Mouse (Mus musculus) cerebellum, adult 9-10 months (tissue): Measurements from ENCODE around the gene Gimap1.

ENCODE experiments used
- DNase-seq: peaks from one replicate; pipeline ENCODE4 v3.0.0; 2022

The Gimap1 gene

DNA sequence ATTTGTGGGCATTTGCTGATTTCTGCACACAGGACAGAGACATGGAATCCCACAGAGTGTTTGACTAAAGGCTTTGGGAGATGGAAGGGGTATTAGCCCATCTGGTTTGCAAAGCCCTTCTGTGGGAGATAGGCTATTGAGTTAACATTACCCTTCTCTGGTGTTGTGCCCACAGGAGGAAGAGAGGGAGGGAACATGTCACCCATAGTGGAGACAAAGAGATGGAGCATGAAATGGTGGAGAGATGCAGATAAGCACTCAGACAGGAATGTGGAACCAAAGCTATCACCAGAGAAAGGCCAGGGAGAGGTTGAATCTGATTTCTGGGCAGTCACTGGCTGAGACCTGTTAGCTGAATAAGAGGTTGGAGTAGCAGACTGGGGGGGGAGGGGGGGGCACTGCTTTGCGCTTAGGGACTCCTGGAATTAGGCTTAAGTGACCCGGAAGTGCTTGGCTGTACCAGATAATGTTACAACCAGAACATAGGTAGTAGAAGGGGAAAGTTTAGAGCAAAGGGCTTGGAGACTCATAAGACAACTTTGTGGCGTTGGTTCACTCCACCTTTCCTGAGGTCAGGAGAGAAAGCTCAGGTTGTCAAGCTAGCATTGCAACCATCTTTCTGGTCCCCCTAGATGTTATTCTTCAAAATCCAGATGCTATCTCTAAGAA is 1.8 kb downstream of the Gimap1 start:
- no peak for DNase-seq

DNA sequence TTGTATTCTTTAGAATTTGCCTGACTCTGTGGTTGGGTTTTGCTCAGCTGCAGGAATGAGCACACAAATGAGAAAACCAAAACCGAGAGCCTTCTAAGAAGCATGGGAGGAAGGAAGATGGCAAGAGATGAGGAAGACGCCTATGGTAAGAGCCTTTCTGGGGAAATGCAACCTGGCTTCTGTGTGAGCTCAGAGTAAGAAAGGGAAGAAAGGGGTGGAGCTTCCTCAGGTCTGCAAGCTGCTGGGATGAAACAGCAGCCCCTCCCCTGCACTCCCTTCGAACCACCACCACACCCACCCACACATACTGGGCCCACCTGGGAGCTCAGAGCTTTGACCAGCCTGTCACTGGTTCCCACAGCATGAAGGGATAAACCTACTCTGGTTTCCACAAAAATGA is 2.4 kb downstream of the Gimap1 start:
- DNase-seq, result no peak

DNA sequence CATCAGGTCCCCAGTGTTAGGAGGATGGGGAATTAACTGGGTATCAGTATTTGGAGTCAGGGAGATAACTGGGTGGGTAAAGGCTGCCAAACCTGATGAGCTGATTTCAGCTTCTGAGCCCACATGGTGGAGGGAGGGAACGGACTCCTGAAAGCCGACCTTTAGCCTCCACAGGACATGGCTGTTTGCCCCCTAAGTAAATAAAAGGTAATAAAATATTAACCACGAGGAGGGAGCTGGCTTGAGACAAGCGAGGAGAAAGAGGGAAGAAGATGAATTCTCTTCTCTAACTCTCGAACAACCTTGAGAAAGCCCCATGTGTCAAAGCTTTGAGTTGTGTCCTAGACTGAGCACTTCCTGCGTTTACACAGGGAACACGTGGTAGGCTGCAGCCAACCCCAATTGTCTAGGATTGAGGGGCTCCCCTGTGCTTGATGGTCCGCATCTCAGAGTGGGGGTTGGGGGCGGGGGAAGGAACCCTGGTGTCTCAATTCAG is 2.9 kb downstream of the Gimap1 start:
- no peak for DNase-seq

DNA sequence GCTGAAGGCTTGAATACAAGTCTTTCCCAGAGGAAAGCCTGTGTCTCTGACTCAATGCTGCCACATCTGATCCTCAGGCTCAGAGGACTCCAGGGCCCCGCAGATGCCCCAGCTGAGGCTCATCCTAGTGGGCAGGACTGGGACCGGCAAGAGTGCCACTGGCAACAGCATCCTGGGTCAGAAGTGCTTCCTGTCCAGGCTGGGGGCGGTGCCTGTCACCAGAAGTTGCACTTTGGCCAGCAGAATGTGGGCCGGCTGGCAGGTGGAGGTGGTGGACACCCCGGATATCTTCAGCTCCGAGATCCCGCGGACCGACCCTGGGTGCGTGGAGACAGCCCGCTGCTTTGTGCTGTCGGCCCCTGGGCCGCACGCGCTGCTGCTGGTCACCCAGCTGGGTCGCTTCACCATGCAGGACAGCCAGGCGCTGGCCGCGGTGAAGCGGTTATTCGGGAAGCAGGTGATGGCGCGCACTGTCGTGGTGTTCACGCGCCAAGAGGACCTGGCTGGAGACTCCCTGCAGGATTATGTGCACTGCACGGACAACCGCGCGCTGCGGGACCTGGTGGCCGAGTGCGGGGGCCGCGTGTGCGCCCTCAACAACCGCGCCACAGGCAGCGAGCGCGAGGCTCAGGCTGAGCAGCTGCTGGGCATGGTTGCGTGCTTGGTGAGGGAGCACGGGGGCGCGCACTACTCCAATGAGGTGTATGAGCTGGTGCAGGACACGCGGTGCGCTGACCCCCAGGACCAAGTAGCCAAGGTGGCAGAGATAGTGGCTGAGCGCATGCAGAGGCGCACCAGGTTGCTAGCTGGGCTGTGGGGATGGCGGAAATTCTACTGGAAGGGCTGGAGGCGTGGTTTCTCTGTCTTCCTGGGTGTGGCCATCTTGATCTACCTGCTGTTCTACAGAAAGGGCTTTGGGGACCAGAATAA is 3.8 kb downstream of the Gimap1 start:
- DNase-seq, result no peak

DNA sequence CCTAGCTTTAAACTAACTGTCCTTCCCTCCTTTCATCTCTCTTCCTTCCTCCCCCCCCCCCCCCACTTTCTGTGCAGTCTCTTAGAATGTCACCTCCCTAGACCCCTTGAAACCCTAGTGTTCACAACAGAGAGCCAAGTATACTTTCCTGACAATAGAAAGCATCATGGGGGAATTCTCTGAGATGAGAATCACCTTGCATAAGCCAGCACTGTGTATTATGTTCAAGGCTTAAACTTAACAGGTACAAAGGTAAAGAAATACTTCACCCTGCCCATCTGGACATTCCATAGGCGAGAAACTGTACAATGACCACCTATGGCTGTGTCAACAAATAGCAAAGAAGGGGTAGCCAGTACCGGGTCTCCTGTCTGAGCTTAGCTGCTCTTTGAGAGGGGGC is 6.6 kb downstream of the Gimap1 start:
- DNase-seq, result no peak

DNA sequence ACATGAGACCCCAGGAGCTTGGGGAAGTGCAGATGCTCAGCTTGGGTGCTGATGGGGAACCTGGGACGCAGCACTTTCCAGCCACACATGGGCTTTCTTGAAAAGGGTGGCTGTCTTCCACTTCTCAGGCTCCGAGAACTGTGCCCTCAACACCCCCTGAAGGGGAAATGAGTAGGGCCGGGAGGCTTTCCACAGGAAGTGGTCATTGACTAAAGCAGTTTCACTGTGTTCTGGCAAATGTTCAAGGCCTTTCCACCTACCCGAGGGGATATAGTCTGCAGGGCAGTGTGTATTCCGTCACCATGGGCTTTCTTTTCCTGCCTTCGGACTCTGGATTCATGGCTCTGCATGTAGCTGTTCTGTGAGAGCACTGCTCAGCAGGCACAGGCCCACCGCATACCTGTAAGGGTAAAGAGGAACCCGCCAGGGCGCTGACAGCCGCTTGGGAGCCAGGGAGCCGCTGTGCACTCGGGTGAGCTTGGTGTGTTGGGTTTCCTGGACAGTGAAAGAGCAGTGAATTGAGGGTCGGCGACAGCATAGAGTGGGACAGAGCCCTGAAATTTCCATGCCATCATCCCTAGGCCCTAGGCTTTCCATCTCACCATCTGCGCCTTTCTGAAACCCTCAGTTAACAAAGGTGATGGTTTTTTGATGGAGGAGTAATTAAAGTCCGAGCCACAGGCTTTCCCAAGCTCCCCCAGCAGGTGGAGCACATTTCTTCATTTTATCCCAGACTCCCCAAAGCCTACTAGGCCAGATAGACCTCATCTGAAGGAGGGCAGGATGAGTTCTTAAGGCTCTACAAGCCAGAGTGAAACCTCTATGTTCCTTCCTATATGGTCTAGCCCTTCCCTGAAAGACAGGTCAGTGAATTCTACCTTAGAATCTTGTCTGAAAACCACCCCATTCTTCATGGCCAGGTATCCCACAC is 7.4 kb downstream of the Gimap1 start, which contains the start of gene Gimap5:
Gene Gimap5, plus strand, starts transcription at position 239 of the 931 bp plus-strand sequence.
- DNase-seq, result no peak

DNA sequence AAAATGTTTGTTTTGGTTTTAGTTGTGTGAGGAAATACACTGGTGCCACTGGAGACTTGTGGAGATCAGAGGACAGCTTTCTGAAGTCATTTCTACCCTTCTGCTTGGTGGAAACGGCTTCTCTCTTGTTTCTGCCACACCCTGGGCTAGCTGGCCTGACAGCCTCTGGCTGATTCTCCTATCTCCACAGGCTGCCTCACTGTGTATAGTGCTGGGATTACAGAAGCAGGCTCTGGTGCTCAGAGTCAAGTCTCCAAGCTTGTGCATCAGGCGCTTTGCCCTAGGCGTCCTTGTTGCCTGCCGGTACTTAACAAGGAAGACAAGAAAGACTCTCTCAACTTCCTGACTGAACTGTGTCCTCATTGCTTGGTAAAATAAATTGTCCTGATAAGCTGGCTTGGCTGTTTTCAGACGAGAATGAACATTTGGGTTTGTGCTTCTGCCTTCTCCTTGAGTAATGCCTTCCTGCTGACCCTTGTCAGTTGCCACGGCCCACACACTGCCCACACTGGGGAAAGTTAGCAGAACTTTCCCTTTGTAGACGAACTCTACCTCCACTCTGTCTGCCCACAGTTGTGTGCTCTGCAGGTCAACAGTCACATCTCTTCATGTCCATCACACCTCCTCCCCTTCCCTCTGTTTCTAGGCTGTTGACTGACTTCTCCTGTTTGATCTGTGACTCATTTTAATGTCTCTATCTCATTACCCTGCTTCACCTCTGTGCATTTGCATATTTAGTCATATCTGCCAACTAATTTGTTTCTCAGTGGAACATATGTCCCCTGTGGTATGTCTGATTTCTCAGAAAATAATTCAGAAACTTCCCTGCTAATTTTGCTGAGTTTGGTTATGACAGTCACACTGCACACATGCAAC is 8.5 kb downstream of the Gimap1 start:
- DNase-seq, result no peak

DNA sequence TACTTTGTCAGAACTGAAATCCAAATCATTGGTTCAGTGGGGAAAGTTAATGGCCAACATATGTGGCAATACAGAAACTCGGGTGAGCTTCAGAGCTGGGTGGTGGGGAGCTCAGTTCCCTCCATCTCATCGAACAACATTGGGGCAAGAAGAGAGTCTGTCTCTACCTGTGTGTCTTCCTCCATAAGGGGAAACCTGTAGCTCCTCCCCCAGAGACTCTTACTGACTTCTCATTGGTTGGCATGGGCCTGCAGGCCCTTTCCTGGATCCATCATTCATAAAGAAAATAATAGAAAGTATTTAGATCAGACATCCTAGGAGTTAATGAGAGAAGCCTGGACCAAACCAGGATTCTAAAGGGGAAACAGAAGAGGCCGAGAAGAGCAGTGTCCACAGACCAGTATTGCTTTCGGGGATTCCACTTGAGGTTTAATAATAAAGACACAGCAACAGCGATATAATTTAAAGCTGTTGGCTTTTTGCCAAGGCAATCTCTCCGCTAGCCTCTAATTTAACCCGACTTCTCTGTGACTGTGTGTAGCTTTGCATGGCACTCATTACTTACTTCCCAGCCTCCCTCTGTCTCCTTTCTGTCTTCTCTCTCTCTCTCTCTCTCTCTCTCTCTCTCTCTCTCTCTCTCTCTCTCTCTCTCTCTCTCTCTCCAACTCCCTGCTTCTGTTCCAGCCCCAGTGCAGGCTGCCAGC is 24.9 kb downstream of the Gimap1 start:
- DNase-seq, result no peak

DNA sequence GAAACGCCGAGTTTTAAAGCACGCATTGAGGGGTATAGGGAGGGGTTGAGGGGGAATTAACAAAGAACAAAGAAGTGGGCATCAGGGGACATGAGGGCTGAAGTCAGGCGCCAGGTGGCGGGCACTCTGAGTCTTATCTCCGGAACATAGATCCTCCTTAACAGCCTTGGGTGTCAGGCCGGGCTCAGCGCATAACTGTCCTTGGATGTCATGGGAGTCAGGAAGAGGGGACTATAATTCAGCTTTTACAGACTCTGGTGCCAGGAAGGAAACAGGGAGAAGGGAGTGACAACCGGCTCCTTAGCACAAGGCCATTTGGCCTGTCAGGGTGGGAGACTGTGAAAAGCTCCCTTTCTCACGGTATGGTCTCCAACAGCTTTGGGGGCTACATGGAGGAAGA is 25.6 kb downstream of the Gimap1 start:
- no peak for DNase-seq

DNA sequence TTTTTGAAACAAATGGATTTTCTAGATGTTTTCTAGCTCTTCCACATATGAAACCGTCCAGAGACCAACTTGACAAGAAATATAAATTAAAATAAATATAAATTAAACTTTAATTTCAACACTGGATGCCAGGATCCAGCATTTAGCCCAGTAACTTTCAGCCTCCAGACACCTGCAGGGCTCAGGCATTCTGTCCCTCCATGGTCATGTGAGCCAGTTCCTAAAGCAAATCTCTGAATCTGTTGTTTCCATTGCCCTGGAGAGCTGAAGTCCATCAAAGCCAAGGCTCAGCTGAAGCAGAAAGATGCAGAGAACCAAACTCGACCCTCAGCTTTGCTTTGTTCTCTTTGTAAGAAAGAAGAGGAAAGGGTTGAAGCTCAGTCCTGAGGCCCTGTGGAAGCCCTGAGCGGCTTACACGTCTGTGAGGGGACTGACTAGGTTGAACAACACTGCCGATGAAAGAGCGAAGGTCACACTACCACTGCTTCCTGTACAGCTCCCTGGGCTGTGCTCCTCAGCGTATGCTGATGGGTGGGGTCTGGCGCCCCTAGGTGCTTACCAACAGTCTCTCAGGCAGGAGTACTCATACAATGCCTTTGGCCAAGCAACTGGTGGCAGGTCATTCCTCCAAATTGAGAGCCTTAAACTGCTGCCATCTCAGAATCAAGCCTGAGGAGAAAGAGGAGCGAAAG is 29.5 kb downstream of the Gimap1 start:
- DNase-seq, result no peak

DNA sequence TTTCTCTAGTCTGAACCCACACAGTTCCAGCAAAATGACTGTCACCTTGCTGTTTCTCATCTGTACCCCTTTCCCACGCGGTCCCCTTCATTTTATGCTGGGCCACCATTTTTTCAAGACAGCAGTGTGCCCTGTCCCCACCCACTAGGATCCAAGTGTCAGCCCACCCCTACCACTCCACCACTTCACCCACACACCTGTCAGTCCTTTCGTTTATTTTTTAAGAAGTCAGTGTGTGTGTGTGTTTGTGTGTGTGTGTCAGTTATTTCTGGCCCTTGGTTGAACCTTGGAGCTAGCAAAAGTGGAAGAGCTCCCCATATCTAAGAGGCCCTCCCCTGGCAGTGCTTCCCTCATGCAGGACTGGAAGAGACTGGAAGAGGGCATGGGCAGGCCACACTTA is 30.1 kb downstream of the Gimap1 start:
- DNase-seq, result no peak

DNA sequence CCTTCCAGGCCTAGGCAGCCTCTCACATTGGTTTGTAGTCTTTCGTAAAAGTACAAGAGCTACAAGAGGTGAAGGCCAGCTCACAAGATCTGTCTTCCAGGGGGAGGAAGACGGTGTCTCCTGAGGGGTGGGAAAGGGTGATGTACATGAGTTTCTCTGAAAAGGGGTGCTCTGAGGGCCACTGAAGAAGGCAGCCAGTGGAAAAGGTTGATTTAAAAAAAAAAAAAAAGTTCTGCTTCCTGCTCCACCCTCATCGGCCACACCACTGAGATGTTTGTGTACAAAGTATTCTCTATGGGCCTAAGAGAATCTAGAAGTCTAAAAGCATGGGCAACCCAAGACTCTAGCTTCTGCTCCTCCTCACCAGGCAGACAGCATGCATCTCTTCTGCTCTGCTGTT is 31.8 kb downstream of the Gimap1 start, which contains the start of gene Gimap3:
Gene Gimap3, minus strand, starts transcription at position 156 of the 400 bp plus-strand sequence.
- no peak for DNase-seq

DNA sequence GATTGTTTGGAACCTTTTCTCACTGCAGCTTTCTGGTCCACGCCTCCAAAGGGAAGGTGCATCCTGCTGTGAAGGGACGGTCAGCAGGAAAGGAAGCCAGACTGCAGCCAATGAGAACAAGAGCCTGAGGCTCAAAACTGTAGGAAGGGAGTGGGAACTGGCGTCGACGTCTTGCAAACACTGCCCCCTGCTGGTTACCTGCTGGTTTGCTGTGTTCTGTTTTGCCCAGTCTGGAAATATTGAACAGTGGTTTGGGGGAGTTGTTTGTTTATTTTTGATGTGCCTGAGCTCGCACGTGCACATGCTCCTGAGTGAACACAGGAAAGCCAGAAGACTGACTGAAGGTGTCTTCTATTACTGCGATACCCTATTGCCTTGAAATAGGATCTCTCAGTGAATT is 33.2 kb downstream of the Gimap1 start:
- peak; percentile 58 for DNase-seq

DNA sequence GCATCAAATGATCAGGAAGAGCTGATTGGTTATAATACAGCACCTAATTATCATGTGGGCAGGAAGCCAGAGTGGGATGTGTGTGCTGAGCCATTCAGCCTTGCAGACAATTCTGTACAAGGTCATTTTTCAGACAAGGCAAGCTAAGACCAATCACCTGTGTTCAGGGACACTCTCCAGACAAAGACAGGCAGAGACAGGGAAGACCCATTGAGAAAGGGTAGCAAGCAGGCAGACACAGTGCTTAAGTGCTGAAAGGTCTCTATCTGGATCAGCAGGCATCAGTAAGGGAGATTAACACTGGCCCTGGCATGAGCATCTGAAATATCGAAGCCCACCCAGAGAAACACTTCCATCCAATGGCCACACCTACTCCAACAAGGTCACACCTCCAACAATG is 45.6 kb downstream of the Gimap1 start:
- no peak for DNase-seq

DNA sequence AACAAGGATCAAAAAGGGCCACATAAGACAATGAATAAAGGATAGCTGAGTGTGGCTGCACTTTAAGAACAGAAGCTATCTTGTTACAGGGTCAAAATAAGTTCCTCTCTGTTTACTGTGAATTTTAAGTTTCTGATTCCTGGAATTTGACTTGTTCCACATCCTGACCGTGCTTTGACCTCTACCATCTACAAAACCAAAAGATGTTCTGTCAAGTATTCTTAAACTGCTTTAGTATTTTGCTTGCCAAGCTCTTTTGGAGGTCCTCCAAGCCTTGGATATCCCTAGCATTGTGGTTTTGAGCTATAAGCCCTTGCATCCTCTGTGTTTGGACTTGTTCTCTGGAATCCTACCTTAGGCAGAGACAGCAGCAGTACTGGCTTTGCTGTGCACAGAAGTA is 46.3 kb downstream of the Gimap1 start:
- DNase-seq, result no peak

DNA sequence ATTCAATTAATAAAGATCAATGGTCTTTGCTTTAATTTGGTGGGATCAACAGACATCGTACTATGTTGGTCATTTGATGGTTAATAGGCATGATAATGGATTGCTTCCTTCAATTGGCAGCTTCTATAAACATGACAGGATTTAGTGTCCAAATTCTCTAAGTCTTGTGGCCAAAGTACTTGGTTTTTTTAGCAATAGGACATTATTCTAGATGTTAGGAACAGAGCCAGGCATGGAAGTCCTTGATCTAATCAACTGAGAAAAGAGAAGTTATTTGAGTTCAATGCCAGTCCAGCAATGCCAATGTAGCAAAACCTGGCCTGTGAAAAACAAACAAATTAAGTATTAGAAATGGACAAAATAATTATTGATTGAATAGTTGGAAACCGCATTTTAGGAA is 46.7 kb downstream of the Gimap1 start:
- DNase-seq, result no peak

DNA sequence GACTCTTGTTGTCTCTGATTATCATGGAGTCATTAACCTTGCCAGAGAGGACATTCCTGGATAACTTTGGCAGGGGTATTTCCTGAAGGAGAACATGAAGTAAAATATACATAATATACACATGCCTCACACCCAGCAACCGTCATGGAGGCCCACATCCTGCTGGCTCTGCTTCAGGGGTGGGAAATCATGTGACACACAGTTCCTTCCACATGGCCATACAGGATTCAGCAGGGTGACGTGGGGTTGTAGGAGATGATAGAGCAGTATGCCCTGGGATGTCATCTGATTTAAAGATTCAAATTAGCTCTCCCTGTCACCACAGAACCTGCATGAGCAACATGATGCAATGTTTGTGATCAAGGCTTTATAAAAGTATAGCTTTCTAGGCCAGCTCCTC is 49.0 kb downstream of the Gimap1 start:
- no peak for DNase-seq
